Mouse (Mus musculus): ENCODE measurements around the gene Gm21789. TPM values are rescaled to one million over a fixed set of nuclear protein-coding genes. Genes with fewer than 3 reads are reported as not detected.
"Not testable (repeated sequence)": the region's sequence is repeated elsewhere in the genome, so short reads cannot be mapped to it uniquely, and the experiment has no call there.

Gene Gm21789
- polyA plus RNA-seq (2014; fragmentation: Nextera tagmentation; extraction: Ambion mirVana): not detected in 2 replicates

DNA sequence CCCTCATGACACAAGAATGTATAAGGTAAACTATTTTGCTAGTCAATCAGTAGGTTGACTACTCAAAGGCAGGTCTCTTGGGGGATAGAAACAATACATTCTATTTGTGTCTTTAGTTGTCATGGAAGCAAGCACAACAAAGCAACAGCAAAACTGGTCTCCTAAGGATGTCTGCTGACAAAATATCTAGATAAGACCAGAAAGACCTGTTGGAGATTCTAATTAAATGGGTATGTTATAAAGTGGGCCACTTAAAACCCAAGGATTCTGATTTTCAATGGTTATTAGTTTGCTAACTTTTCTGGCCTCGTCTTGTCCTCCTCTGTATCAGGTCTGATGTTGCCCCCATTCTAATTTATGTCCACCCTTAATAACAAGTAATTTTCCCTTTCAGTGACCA is at the start of gene Gm21789:
TSS of gene Gm21789 (plus strand) at position 301 of the 400 bp plus-strand sequence.
- WGBS: no CpG with 5 or more reads among the region's 1 CpGs
- DNase-seq (ENCODE audit: low spot score); H3K9me3 ChIP-seq (ENCODE audit: control insufficient read depth, low read length); H3K27me3 ChIP-seq (replicated peaks; ENCODE audit: control insufficient read depth, insufficient read depth, low read length); ATAC-seq (replicated peaks; ENCODE audit: low FRiP score, low TSS enrichment, low read depth); H3K9ac ChIP-seq (ENCODE audit: low read length); H3K36me3 ChIP-seq (ENCODE audit: control insufficient read depth, insufficient read depth, low read length); H3K27ac ChIP-seq (ENCODE audit: low read depth); H3K4me1 ChIP-seq (replicated peaks; ENCODE audit: control insufficient read depth, insufficient read depth, low read length); H3K4me3 ChIP-seq (ENCODE audit: low read depth, low read length); H3K4me2 ChIP-seq (ENCODE audit: low read length): not testable (repeated sequence)

DNA sequence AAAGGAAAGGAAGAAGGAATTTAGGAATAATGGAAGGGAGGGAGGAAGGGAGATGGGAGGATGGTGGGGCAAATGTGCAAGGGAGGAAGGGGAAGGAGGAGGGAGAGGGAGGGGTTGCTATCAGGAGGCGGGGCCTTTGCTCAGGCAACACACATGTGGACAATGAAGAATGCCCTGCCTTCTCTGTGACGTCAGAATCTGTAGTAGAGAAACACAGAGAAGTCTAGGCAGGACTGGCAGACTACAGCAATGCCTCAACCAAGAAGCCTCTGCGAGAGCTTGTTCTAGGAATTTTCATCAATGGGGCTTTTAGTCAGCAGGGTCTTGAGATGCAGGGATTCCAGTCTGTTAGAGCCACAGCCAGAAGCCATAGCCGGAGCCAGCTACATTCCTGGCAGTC is 47.2 kb upstream of the Gm21789 start, which contains the start of gene Btbd35f30:
TSS of gene Btbd35f30 (plus strand) at position 301 of the 400 bp plus-strand sequence.
- not testable (repeated sequence) for H3K36me3 ChIP-seq (ENCODE audit: control insufficient read depth, insufficient read depth, low read length); H3K9me3 ChIP-seq (ENCODE audit: control insufficient read depth, low read length); H3K4me2 ChIP-seq (ENCODE audit: low read length); H3K9ac ChIP-seq (ENCODE audit: low read length); H3K4me1 ChIP-seq (replicated peaks; ENCODE audit: control insufficient read depth, insufficient read depth, low read length); H3K4me3 ChIP-seq (ENCODE audit: low read depth, low read length); H3K27me3 ChIP-seq (replicated peaks; ENCODE audit: control insufficient read depth, insufficient read depth, low read length); ATAC-seq (replicated peaks; ENCODE audit: low FRiP score, low TSS enrichment, low read depth); DNase-seq (ENCODE audit: low spot score); H3K27ac ChIP-seq (ENCODE audit: low read depth)
- no CpG with 5 or more reads among the region's 4 CpGs for WGBS

DNA sequence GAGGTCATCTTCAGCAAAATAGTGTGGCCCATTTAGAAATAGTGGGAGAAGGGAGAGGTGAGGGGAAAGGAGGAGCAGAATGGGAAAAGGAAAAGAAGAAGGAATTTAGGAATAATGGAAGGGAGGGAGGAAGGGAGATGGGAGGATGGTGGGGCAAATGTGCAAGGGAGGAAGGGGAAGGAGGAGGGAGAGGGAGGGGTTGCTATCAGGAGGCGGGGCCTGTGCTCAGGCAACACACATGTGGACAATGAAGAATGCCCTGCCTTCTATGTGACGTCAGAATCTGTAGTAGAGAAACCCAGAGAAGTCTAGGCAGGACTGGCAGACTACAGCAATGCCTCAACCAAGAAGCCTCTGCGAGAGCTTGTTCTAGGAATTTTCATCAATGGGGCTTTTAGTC is 32.0 kb downstream of the Gm21789 start, which contains the start of gene Btbd35f5:
TSS of gene Btbd35f5 (plus strand) at position 301 of the 400 bp plus-strand sequence.
- WGBS: no CpG with 5 or more reads among the region's 3 CpGs
- H3K4me2 ChIP-seq (ENCODE audit: low read length); H3K27ac ChIP-seq (ENCODE audit: low read depth); H3K4me3 ChIP-seq (ENCODE audit: low read depth, low read length); DNase-seq (ENCODE audit: low spot score); H3K4me1 ChIP-seq (replicated peaks; ENCODE audit: control insufficient read depth, insufficient read depth, low read length); H3K36me3 ChIP-seq (ENCODE audit: control insufficient read depth, insufficient read depth, low read length); ATAC-seq (replicated peaks; ENCODE audit: low FRiP score, low TSS enrichment, low read depth); H3K27me3 ChIP-seq (replicated peaks; ENCODE audit: control insufficient read depth, insufficient read depth, low read length); H3K9me3 ChIP-seq (ENCODE audit: control insufficient read depth, low read length); H3K9ac ChIP-seq (ENCODE audit: low read length): not testable (repeated sequence)

Other genes with a start within 250 kb of the Gm21789 start
- not detected in 2 replicates for gene Btbd35f21, start 215.7 kb upstream of the Gm21789 start, polyA plus RNA-seq (2014; fragmentation: Nextera tagmentation; extraction: Ambion mirVana)
- not detected in 2 replicates for gene Btbd35f30, start 47.1 kb upstream of the Gm21789 start, polyA plus RNA-seq (2014; fragmentation: Nextera tagmentation; extraction: Ambion mirVana)
- not detected in 2 replicates for gene Btbd35f5, start 32.1 kb downstream of the Gm21789 start, polyA plus RNA-seq (2014; fragmentation: Nextera tagmentation; extraction: Ambion mirVana)

Data from intestine, embryonic 14.5 days (tissue).